Mouse (Mus musculus): ENCODE results near the gene Mgat3. TPM values are rescaled to one million over a fixed set of nuclear protein-coding genes. Genes with fewer than 3 reads are reported as not detected.

Gene Mgat3
- total RNA-seq, 2 experiments from 2014 or later = not detected

DNA sequence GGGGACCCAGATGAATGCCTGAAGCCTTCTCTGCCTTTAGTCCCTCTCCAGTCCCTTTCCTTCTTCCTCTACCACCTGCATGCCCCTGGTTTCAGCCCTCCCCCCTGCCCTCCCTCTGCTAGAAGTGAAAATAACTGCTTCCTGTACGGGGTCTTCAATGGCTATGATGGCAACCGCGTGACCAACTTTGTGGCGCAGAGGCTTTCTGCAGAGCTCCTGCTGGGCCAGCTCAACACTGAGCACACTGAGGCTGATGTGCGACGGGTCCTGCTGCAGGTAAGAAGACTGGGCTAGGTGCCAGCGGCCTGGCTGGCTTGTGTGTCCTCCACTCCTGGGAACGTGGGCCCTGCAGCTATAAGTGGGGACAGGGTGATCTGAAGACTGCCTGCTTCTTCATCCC is 25.0 kb upstream of the Mgat3 start:
- no peak for ATAC-seq (replicated peaks; ENCODE audit: poor library complexity)

DNA sequence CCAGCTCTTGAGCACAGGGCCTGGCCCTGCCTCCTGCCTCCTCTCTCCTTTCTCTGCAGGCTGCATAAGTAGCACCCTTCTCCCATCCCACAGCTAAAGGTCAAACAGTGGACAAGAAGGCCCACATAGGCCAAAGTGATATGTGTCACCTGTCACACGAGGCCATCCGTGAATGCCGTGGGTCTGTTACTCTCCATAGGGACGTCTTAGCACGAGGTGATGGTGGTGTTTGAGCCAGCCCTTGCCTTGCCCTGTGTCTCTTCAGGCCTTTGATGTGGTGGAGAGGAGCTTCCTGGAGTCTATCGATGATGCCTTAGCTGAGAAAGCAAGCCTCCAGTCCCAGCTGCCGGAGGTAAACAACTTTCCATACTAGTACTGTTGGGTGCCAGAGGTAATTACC is 24.0 kb upstream of the Mgat3 start:
- no peak for ATAC-seq (replicated peaks; ENCODE audit: poor library complexity)

DNA sequence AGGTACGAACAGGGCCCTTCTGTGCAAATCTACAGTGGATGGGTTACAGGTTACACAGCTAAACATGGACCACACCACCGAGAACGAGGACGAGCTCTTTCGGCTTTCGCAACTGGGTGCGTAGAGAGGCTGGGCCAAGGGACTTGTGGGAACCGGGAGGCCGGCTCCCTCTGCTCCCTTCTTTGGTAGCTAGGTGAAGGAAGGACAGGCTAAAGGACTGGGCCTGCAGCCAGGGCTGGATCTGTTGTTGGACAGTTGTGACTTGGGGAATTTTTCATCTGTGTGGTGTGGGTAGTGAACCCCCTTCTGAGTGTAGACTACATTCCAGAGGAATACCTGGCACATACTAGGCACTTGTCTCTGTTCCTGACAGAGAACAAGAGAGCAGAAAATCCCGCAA is 20.9 kb upstream of the Mgat3 start:
- ATAC-seq (replicated peaks; ENCODE audit: poor library complexity) = no peak

DNA sequence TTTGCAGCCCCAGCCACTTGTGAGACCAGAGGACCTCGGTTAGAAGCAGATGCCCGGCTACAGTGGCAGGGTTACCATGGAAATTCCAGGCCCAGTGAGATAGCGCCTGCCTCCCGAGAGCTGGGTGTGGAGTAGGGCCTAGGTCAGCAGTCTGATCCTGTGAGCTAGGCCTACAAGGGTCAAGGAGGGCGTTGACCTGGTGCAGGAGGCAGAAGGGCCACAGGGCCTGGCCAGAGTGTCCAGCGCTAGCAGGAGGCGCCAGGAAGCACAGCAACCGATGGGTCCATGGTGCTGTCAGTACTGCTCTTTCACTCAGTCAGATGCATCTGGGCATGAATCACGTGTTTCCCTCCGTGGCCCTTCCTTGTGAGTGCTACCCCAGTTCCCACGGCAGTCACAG is 19.8 kb upstream of the Mgat3 start:
- no peak for ATAC-seq (replicated peaks; ENCODE audit: poor library complexity)

DNA sequence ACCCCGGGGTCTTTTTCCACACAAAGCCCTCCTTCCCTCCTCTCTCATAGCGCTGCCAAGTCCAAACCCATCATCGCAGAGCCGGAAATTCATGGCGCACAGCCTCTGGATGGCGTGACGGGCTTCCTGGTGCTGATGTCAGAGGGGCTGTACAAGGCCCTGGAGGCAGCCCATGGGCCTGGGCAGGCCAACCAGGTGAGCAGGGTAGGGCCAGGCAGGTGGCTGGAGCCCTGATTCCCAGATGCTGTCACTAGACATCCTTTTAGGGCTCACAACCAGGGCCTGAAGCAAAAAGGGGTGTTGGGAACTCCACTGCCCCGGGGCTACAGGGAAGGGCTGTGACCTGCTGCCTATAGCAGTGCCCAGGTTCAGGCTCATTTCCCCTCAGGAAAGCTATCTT is 17.8 kb upstream of the Mgat3 start:
- ATAC-seq (replicated peaks; ENCODE audit: poor library complexity) = no peak

DNA sequence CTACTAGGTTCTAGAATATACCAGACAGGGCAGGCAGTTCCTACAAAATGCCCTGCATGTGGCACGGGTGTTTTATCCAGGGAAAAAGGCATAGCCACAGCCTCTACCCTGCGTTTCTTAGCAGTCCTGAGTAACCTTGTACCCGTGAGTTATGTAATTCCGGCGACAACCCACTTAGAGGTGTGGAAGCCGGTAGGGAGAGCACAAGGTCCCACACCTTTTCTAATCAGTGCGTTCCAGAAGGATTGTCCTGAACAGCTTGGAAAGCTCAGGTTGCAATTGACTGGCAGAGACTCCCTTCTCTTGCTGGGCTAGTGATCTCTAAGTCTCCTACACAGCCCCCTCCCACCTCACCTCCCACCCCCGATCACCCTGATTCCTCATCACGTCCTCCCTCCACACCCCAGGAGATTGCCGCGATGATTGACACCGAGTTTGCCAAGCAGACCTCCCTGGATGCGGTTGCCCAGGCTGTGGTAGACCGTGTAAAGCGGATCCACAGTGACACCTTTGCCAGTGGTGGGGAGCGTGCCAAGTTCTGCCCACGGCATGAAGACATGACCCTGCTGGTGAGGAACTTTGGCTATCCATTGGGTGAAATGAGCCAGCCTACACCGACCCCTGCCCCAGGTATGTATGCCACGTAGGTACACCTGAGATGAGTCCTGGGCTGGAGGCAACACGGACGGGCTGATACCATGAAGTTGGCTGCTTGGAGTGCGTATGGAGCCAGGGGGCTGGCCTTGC is 16.2 kb upstream of the Mgat3 start:
- no peak for ATAC-seq (replicated peaks; ENCODE audit: poor library complexity)

DNA sequence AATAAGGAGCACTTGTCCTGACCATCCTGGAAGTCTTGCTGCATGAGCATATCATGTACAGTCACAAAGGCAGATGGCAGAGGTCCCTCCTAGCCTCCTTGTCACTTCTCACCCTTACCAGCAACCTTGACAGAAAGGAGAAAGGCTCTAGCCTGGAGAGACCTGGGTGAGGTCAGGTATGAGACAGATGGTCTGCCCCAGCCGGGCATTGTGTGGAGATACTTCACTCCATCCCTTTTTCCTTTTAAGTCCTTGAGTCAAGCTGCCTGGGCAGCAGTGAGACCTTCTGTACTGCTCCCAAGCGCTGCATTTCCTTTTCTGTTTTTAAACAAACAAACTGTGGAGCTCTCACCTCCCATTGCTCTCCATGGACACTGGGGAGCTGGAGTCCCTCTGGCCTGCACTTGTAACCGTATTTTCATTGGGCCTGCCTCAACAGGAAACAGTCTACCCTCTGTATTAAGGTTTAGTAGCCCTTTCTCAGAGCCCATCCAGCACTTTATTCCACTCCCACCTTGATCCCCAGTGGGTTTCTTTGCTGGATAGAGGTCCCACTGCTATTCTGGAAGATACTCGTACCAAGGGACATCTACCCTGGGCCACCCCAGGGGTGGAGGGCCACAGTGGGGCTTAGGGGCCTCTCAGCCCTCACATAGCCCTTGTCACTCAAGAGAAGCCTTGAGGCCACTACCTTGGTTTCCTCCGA is 15.4 kb upstream of the Mgat3 start:
- ATAC-seq (replicated peaks; ENCODE audit: poor library complexity) = no peak

DNA sequence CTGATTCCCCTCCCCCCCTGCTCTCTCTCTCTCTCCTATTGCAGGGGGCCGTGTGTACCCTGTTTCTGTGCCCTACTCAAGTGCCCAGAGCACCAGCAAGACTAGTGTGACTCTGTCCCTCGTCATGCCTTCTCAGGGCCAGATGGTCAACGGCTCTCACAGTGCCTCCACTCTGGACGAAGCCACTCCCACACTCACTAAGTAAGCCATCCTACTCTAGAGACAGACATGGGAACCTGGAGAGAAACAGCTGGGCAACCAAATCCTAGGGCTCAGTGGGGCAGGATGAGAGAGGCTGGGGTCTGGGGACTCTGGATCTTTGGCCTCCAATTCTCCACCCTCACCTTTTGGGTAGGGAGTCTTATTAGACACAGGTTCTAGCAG is 14.8 kb upstream of the Mgat3 start:
- ATAC-seq (replicated peaks; ENCODE audit: poor library complexity) = no peak

DNA sequence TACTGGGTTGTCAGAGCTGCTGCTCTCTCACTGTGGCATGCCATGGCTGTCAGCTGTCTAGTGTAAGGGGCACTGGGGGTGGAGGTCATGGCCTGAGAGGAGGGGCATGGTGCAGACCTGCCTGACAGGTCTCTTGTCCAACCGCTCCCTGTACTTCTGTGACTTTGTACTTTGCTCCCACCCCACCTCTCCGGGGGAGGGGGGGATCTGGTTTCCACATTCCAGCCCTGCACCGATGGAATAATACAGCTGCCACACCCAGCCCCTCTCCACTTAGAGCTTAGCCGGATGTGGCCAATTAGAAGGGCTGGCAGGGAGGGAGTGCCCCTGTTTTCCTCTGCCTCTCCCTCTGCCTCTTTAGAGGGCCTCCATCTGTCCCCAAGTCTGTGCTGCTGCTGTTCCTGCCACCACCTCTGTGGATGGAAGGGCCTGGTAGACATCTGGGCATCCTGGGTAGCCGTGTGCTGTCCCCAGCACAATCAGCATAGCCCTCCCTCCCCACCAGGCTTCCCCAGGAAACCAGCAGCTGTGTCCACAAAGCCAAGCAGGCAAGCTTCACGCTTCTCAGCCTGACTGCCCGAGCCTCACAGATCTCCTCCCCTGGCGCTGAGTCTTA is 14.1 kb upstream of the Mgat3 start:
- no peak for ATAC-seq (replicated peaks; ENCODE audit: poor library complexity)

DNA sequence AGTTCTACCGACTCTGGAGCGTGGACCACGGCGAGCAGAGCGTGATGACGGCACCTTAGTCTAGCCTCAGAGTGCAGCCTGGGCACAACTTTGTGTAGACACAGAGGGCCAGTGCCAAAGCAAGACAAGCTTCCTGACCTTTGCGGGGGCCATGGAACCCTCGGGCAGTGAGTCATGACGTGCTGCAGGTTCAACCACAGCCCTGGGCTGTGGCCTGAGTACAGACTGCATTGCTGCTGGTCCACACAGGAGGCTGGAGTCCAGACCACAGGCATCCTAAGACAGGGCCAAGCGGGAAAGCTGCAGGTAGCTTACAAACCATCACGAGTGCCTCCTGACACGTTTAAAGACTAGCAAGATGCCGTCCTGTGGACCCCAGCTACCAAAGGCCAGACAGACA is 13.3 kb upstream of the Mgat3 start:
- ATAC-seq (replicated peaks; ENCODE audit: poor library complexity) = no peak

DNA sequence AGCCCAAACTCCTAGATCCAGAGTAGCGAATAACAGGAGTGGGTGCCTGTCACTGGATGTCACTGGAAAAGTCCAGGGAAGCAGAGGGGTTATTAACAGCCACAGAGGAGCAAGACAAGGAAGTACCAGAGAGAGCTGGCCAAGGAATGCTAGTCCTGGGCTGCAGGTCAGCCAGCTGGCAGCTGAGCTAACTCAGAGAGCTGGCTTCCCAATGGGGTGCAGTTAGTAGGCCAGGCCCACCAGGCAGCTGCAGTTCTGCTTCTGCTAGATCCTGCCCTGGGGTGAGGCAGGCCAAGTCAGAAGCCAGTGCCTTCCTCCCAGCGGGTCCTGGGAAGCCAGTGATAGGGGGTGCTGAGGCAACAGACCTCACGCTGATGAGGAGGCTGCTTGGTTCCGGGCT is 12.8 kb upstream of the Mgat3 start:
- no peak for ATAC-seq (replicated peaks; ENCODE audit: poor library complexity)

DNA sequence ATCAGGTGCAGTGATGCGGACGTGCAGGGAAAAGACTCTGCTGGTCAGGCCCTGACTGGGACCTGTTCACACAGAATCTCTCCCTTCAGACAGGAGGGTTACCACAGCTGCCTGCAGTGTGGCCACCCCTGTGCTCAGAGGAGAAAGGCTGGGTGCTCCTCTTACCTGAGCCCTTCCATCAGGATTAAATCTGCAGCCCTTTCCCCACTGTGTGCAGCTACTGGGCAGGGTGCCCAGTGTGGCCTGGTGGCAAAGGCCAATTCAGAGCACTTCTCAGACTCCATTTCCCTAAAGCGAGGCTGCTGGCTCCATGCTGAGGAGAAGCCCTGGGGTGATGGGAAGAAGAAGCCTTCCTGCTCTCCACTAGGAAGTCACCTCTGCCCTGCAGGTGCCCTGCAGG is 12.3 kb upstream of the Mgat3 start:
- no peak for ATAC-seq (replicated peaks; ENCODE audit: poor library complexity)

DNA sequence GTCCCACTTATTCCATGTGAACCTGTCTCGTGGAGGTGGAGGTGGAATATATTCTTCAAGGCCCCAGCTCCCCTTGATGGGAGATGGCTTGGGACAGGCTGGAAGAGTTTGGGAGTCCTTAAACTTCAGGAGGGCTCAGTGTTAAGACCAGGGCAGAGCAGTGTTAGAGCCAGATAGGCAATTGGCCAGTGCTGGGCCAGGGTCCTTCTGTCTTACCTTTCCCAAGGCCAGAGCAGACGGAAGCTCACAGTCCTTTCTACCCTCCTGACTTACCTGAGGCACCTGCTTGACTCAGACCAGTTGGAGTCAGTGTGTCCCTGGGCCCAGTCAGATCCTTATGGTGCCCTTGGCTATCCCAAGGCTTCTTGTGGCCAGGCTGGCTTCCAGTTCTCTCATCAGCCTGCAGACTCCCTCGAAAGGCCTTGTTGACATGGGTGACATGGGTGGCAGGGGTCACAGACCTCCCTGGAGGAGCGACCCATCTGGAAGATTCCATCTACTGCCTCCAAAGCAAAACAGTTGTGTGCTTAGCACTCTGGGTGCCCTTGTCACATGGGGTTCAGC is 11.0 kb upstream of the Mgat3 start:
- ATAC-seq (replicated peaks; ENCODE audit: poor library complexity) = no peak

DNA sequence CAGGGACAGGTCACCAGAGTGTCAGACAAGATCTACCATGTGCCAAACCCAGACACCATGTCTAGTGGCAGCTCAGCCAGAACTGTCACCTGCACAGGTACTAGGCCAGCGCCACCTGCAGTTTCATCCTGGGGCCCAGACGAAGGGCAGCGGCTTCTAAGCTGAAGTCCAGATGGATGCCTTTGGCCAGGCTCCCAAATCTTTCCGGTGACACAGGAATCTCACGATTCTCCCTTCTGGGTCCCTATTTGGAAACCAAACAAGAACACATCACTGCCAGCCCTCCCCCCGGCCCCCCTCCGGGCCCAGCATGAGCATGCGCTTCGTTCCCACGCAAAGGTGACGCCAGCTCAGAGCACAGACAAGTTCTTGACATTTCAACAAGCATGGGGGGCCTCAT is 10.2 kb upstream of the Mgat3 start:
- ATAC-seq (replicated peaks; ENCODE audit: poor library complexity) = no peak

DNA sequence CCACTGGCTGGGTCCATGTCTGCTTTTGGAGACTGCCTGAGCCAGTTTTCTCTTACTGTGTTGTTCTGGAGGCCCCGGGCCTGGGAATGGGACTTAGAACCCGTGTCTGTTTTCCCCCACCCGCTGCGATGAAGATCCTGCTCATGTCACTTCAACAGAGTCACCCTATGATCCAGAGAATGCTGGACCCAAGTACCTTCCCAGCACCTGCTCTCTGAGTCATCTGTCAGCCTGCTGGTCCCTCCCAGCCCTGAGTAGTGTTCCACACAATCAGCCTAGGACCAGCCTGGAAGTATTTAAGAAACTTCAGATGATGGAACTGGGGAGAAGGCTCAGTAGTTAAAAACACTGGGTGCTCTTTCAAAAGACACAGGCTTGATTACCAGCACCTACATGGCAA is 9.8 kb upstream of the Mgat3 start:
- ATAC-seq (replicated peaks; ENCODE audit: poor library complexity) = no peak

DNA sequence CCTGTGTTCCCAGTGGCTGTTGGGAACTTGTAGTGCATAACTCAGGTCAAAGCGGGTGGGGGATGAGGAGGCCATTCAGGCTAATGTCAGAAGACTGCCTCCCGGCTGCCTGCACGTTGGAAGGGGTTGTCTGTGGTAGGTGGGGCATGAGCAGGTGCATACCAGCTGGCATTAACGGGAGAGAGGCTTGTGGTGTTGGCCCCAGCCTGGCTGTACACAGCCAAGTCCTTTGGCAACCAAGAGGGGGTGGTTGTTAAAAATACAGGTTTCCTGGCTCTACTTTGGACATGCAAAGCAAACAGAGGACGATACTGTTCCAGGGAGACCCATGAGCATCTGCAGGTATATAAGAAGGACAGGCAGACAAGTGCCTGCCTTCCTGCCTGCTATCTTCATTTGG is 8.1 kb upstream of the Mgat3 start:
- no peak for ATAC-seq (replicated peaks; ENCODE audit: poor library complexity)

DNA sequence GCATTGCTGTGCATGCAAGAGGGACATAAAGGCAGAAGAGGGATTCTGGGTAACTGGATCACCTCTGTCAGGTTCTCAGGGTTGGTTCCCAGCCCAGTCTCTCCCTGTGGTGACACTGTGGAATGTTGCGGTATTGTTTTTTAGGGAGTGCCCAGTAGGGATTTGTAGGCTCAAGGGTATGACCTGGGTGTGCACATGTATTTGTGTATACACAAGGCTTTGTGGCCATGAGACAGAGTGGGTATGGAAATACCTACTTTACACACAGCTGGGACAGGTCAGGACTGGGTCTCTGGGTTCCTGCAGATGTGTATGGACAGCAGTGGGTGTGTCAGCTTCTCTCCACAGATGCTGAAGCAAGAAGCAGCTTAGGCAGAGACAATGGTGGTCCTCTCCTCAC is 4.0 kb upstream of the Mgat3 start:
- ATAC-seq (replicated peaks; ENCODE audit: poor library complexity) = no peak

DNA sequence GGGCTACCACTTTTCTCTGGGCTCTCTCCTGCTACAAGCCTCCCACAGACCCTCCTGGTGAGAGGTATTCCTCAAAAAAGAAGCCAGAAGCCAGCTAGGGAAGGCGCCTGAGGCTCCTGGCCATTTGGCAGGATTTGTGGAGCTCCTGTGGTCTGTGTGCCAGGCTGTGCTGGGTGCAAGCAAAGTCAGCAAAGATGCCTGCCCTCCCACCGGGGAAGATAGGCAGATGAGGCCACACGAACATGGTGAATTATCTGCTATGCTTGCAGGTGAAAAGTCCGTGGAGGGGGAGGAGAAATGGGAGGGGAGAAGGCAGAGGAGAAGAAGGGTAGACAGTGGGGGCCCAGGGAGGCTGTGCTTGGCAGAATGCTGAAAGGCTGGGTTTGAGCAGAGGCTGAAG is 3.2 kb upstream of the Mgat3 start:
- no peak for ATAC-seq (replicated peaks; ENCODE audit: poor library complexity)

DNA sequence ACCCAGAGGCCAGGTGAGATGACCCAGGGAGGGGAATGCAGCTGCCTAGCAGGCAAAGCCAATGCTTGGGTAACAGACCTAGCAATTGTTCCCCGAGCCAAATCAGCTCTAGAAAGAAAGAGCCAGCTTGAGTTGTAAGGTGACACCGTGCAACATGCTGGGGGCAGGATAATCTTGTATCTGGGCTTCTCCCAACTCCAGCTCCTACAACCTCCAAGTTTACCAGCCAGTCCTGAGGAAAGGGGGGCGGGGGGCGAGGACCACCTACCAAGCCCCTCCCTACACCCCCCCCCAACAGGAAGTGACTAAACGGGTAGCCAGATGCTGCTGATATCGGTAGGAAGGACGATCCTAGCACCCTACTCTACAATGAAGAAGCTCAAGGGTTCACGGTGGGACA is 2.2 kb upstream of the Mgat3 start:
- no peak for ATAC-seq (replicated peaks; ENCODE audit: poor library complexity)

DNA sequence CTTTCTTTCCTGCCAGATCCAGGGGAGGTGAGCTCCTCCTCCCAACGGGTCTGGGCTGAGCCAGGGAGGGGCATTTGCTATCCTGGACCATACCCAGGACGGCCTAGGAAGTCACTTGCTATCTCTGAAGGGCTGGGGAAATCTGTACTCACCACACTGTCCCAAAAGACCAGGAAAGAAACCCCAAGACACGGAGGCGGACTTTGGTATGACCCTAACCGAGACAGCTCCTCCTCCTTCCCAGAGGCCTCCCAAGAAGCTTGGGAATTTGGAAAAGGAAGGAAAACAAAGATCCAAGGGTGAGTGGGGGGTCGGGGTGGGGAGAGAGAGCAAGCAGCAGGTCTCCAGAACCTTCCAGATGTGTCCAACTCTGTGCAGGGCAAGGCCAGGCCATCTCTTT is 1.7 kb upstream of the Mgat3 start:
- ATAC-seq (replicated peaks; ENCODE audit: poor library complexity) = no peak

DNA sequence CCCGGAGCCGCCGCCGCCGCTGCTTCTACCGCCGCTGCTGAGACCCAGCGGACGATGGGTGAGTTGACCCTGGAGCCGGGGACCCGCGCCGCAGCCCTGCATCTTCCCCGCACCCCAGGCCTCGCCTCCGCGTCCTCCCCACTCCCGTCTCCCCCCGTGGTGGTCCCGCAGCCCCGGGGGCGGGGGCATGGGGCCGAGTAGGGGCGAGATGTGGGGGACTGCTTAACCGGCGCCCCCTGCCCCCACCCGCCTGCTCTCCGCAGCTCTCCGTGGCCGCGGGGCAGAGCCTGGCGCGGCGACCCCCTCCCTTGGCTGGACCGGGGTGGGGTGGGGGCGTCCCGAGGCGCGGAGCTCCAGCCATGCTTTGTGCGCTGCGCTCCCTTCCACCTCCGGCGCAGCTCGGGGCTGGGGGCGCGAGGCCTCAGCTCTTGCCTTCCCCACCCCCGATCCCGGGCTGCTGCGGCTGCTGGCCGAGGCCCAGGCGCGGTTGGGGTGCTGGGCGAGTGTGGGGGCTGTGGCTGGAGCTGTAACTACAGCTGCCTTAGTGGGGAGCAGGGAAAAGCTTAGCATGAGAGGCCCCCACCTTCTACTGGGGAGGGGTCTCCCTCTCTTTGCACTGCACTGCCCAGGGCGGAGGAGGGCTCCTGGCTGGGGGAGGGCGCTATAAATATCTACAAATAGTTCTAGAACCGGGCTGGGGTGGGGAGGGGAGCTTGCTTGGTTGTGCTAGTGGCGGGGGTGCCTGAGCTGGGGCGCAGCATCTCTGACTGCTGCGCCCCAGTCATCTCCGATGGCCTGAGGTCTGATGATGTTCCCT is 468 bp downstream of the Mgat3 start:
- no peak for ATAC-seq (replicated peaks; ENCODE audit: poor library complexity)

DNA sequence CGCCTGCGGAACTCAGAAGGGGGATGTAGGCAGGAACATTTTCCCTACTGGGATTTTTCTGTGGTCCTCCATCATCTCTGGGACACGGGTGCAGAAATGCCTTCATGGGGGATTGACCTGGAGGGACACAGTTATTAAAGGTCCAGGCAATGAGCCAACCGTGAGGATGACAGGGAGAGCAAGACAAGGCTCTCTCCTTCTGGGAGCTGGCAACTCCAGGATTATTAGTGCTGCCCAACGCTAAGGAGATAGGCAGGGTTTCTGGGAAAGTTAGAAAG is 1.0 kb downstream of the Mgat3 start:
- no peak for ATAC-seq (replicated peaks; ENCODE audit: poor library complexity)

Data from megakaryocyte progenitor cell, adult 5-6 weeks (primary cell).